Mouse (Mus musculus): ENCODE data around the gene Ncf2. TPM values are rescaled to one million over a fixed set of nuclear protein-coding genes. Genes with fewer than 3 reads are reported as not detected.

Gene Ncf2
- total RNA-seq, 2 experiments from 2014 or later, result 2.9 to 3.7 TPM

DNA sequence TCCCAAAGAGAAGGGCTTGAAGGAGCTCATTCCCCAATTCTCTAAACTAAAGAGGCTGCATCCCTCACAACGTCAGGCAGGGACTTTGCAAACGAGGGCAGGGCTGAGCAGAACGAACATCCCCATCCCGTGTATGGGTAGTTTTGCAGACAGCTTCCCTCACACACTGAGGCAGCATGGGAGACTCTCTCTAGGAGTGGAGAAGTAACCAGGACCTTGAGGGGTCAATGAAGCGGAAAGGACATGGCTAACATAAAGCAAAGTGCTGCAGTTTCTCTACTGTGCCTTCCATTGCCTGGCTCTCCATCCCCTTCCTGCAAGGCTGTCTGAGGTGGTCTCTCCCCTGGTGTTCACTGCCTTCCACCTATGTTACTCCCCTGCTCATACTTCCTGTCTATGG lies 28.2 kb downstream of the Ncf2 start:
- no peak for DNase-seq (ENCODE audit: low spot score)
- intact Hi-C loops (cut with DNase I), result no loop called here

DNA sequence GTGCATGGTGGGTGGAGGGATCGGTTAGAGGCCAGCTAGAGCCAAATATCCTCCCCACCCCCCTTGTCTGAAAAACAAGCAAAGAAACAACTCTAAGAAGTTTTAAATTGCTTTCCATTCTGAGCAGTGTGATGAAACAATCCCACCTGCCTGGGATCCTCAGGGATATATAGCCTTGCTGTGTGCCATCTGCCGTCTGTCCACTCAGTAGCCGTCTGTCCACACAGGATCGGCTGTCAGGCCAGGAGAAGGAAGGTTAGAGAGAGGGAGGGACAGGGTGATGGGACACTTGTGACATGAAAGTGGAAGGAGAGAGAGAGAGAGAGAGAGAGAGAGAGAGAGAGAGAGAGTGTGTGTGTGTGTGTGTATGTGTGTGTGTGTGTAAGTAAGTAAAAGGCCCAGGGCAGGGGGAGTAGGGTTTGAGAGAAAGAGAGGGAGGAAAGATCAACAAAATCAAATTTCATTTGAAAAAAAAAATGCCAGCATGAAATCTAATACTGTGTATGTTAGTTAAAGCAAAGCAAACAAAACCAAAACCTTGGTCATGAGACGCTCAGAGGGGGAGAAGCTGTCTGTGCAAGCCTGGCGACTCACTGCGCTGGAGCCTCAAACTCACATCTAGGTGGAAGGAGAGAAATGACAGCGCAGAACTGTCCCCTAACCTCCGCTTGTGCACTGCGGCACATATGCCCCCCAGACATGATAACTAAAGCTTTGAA lies 28.8 kb downstream of the Ncf2 start:
- intact Hi-C loops (cut with DNase I), result no loop called here
- no peak for DNase-seq (ENCODE audit: low spot score)

DNA sequence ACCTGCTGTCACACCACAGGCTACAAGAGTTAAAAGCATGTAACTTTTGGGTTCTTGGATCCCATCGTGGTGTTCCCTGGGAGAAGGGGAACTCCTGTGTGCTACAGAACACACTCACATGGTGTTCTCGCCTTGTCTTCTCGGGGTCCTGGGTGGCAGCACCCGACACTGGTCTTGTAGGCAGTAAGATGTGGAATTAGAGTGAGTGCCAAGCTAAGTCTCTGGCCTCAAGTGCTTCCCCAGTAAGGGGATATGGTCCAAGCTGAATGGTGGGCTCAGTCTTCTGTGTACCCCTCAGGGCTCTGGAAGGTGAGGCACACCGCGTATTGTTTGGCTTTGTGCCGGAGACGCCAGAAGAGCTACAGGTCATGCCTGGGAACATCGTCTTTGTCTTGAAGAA lies 30.1 kb downstream of the Ncf2 start:
- intact Hi-C loops (cut with DNase I), result loop anchor here (5.0 kb wide), 1 partner anchor 38 kb away; no protein-coding TSS in a partner anchor
- no peak for DNase-seq (ENCODE audit: low spot score)

DNA sequence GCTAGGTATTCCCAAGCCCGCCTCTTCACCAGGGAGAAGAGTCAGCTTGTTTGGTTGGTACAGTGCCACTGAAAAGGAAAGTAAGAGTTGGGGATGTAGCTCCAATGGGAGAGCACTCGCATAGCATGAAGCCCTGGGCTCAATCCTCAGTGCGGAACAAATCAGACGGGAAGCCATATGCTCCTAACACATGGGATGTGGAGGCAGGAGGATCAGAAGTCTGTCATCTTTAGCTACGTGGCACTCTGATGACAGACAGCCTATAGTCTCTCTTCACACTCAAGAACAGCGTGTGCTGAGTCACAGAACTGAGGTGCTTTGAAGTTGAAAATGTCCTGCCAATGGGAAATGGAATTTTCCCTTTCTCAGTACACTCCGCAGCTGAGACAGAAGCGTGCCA lies 31.0 kb downstream of the Ncf2 start:
- no peak for DNase-seq (ENCODE audit: low spot score)
- intact Hi-C loops (cut with DNase I), result loop anchor here (5.0 kb wide), 1 partner anchor 39 kb away; no protein-coding TSS in a partner anchor

DNA sequence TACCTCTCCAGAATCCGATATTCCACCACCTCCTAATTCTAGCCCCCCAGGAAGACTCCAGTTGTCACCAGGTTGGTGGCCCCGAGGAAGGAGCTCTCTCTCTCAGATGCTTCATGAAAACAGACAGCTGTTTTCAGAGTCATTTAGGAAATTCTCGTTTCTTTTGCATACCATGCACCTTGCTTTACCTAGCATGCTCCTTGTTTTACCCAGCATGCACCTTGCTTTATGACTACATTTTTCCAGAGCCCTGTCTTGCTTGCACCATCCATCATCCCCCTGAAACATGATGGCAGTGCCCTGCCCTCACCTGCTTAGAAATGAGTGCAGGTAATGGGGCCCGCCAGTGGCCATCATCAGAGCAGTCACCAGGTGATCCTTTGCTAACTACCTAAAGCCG lies 31.6 kb downstream of the Ncf2 start:
- no peak for DNase-seq (ENCODE audit: low spot score)
- intact Hi-C loops (cut with DNase I), result loop anchor here (5.0 kb wide), 1 partner anchor 39 kb away; no protein-coding TSS in a partner anchor

DNA sequence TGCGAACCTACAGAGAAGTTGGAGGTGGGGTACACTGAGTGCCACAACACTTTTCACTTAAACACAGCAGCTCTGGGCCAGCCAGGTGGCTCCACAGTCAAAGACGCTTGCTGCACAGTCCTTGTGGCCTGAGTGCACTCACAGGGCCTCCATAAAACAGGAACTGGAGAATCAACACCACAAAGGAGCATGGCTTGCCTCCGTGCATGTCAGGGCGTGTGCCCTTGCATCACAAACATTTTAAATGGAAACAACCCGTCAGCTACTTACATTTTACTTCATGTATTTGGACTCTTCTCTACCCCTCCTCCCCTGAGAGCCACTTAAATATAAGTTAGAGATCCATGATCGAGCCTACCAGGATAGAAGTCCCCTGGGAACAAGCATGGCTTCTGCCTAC lies 32.3 kb downstream of the Ncf2 start:
- intact Hi-C loops (cut with DNase I), result loop anchor here (5.0 kb wide), 1 partner anchor 40 kb away; no protein-coding TSS in a partner anchor

DNA sequence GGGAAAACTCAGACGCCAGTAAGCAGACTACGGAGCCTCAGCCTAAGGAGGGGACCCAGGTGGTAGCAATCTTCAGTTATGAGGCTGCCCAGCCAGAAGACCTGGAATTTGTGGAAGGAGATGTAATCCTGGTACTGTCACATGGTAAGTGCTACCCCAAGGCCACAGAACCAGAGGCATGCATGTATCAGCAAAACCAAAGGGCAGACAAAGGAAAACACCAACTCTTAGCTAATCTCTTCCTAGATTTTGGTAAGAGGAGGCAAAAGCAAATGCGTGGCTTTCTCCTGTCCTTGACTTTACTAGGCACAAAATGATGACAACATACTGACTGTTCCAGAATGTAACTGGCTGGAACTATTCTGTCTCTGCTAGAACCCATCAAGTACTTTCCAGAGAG lies 35.1 kb downstream of the Ncf2 start:
- intact Hi-C loops (cut with DNase I), result no loop called here
- DNase-seq (ENCODE audit: low spot score), result no peak

More for the DNA sequence above, 32.3 kb downstream of the Ncf2 start:
- no peak for DNase-seq (ENCODE audit: low spot score)

DNA sequence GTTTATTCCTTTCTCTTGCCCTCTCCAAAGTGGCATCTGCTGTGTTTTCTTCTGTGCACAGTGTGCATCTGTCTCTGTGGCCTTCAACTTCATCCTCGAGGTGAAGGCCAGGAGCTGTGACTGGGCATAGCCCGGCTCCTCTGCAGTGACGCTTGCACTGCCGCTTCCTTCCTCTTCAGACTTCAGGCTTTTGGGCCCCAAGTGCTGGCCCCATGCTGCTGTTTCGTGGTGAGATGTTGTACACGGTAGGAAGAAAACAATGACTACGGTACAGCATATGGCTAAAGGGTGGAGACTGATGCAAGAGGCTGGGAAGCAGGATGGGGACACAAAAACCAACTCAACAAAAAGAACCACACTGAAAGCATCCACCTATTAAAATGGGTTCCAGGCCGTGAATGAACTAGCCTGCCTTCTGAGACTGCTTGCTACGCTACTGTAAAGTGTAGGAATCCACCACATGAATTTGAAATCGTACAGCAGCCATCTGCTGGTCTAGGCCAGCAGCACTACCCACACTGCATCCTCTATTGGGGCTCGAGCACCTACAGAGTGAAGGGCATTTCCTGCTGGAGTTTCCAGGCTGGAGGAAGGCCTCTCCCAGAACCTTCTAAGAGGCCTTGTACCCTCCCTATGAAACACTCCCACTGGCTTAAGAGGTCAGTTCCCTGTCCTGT lies 38.2 kb downstream of the Ncf2 start:
- DNase-seq (ENCODE audit: low spot score), result no peak
- intact Hi-C loops (cut with DNase I), result no loop called here

DNA sequence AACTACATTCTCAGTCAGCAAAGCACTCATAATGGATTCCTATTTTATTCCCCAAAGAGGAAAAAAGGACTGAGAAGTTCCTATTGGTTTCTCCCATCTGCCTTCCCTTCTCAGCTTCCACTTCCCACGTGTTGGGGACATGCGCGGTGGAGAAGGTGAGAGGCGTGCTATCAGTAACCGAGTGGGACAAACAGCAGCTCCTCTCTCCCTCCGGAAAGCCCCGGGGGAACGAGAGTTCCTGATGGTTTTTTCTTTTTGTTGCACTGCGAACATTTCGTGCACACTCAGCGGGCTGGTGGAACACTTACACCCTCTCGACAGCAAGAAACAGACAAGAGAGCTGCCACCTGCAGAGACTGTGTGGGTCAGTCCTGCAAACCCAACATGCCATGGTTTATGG lies 38.8 kb downstream of the Ncf2 start:
- DNase-seq (ENCODE audit: low spot score), result no peak
- intact Hi-C loops (cut with DNase I), result no loop called here

DNA sequence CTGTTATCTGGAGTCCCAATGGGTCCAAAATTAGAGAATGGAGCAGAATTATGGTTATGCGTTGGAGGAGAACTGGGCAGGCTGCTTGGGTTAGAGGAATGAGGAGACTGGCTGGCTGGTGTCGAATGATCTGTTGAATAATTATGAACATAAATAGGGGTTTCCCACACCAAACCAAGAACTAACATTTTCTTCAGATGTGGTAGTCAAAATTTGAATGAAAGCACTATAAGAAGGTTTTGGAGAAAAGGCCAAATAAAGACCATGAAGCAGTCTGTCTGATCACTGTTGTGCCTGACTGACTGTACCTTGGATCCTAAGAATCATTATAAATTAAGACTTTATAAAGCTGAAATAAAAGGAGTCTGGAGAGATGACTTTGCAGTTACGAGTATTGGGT lies 40.3 kb downstream of the Ncf2 start:
- DNase-seq (ENCODE audit: low spot score), result no peak
- intact Hi-C loops (cut with DNase I), result loop anchor here (5.0 kb wide), 1 partner anchor 53 kb away; no protein-coding TSS in a partner anchor

DNA sequence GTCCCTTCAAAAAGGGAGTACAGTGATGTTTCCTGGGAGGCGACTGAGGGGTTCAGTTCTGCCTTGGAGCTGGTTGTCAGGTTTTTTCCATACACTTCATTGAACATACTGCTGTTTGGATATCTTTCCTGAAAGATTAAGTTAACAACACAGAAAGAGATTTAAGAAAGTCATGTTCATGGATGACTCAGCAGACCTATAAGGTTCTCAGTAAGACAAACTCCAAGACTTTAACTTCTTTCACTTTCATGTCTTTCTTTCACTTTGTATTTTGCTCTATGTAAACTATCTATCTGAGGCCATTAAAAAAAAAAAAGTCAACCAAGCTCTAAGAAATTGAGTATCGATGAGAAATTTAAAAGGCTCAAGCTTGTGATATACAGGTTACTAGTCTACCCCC lies 41.1 kb downstream of the Ncf2 start:
- intact Hi-C loops (cut with DNase I), result loop anchor here (5.0 kb wide), 1 partner anchor 54 kb away; no protein-coding TSS in a partner anchor
- no peak for DNase-seq (ENCODE audit: low spot score)

DNA sequence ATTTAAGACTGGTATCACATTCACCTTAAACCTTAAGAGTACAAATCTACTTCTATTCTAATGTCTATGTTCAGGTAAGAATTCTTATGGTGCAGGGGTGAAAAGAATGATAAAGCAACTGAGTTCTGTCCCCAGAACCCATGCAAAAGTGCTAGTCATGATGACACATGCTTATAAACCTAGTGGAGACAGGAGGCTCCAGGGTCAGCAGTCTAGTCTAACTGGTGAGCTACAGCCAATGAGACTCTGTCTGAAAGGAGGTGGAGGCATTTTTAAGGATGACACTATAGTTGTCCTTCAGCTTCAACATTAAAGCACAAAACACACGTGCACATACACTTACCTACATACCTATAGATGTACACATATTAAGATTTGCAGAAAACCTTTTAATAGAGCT lies 44.6 kb downstream of the Ncf2 start:
- DNase-seq (ENCODE audit: low spot score), result no peak
- intact Hi-C loops (cut with DNase I), result loop anchor here (5.0 kb wide), 1 partner anchor 57 kb away; no protein-coding TSS in a partner anchor

DNA sequence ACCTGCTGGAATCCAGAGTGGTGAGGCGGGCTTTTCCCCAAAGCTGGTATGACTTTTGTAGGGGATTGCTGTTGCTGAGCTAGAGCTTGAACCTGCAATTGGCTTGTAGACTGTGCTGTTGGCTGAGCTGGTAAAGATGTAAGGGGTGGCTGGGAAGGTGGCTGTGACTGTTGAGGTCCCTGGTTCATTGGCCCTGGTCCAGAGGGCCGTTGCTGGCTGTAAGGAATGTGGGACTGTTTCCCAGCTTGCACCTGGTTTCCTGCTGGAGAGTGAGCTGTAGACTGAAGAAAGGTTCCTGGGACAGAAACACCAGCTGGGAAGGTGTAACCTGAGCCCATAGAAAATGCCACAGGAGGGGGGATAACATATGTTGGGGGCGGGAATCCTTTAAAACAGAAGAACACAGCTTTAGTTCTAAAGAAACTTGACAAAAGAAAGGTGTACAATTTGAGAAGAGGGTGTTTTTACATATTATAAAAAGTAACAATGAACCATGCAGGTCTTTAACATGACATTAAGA lies 45.3 kb downstream of the Ncf2 start:
- intact Hi-C loops (cut with DNase I), result no loop called here
- DNase-seq (ENCODE audit: low spot score), result no peak

DNA sequence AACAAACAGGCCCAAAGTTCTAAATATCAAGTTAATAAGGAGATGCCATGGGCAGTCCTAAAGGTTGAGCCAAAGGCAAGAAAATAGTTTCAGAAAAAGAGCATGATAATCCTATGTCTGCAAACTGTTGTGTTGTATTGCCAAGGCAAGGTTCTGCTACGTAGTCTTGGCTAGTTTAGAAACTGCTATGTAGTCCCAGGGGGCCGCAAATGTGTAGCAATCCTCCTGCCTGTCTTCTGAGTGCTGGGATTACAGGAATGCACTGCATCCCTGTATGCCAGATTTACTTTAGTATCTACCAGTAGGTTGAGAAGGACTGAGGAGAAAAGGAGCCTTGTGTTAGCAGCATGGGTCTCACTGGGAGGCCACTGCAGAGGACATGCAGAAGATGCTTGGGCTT lies 46.9 kb downstream of the Ncf2 start:
- no peak for DNase-seq (ENCODE audit: low spot score)
- intact Hi-C loops (cut with DNase I), result no loop called here

DNA sequence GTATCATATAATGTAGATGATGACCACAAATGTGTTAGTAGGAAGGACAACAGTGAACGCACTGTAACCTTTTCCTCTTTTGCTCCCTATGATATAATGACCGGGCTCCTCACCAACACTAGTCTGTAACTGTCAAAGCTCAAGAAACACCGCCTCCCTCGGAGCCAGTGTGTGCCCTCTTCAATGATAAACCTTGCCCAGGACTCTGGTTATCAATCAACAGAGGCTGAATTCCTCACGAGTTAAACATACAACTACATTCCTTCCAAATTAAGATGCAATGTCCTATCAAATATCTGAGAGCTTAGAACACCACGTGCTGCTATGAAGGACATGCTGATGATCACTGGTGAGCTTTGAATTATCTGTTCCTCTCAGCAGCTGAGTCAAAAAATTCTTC lies 69.9 kb downstream of the Ncf2 start:
- DNase-seq (ENCODE audit: low spot score), result no peak
- intact Hi-C loops (cut with DNase I), result no loop called here

DNA sequence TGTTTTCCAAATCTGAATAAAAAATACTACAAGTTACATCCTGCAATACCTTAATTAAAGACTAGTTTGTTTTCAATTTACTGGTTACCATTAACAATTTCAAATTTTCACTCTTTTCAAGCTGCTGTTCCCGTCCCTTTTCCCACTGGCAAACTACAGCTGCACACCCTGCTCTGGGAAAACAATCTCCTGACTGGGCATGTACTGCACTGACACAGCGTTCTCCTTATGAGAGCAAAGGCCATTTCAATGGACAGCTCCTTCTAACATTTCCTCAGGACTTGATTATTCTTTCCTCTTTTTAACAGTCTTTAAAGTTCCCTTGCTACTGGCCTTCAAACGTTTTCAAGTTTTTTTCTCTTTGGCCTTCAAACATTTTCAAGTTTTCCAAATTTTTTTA lies 71.0 kb downstream of the Ncf2 start:
- DNase-seq (ENCODE audit: low spot score), result no peak

More for the DNA sequence above, 71.0 kb downstream of the Ncf2 start:
- intact Hi-C loops (cut with DNase I), result no loop called here

Other genes starting within 250 kb of the Ncf2 start
- gene Apobec4, start 49.6 kb upstream of the Ncf2 start, total RNA-seq (2021), result not detected
- 10 to 100 TPM; 37.0 to 38.2 TPM for gene Rgl1, start 33.8 kb upstream of the Ncf2 start, total RNA-seq (2021)
- gene Arpc5, start 33.7 kb upstream of the Ncf2 start, total RNA-seq (2021), result 10 to 100 TPM; 34.7 to 40.4 TPM
- 10 to 100 TPM; 36.0 to 43.6 TPM for gene Smg7, start 102.5 kb downstream of the Ncf2 start, total RNA-seq (2021)
- gene Nmnat2, start 154.8 kb downstream of the Ncf2 start, total RNA-seq (2021), result under 1 TPM; 0.31 to 0.47 TPM

Measured in heart, postnatal 25 days (tissue).